Mouse (Mus musculus) intestine, embryonic 14.5 days (tissue): ENCODE results near the gene Csnk1g2. TPM values are rescaled to one million over a fixed set of nuclear protein-coding genes. Genes with fewer than 3 reads are reported as not detected.

Experiments used
- ATAC-seq: fragments of 200-750 bp; cut with Nextera tagmentation; replicated peaks from 2 replicates; pipeline ENCODE4 v1.8.0; 2017; ENCODE audit warnings: low read depth, moderate number of reproducible peaks, moderate TSS enrichment, moderate library complexity; ENCODE audit not compliant: low FRiP score, low TSS enrichment
- DNase-seq: peaks from one replicate; pipeline ENCODE4 v3.0.0-alpha.2; 2018; ENCODE audit warnings: low spot score
- H3K27ac ChIP-seq: fragments of 300-500 bp; sonication (generic); 2 replicates; pipeline ENCODE4 v1.5.1; 2014; ENCODE audit warnings: low read depth, mild to moderate bottlenecking, control low read depth
- H3K27me3 ChIP-seq: fragments of 300-500 bp; sonication (generic); replicated peaks from 2 replicates; pipeline ENCODE4 v1.6.1; 2014; ENCODE audit warnings: low read length, control low read depth; ENCODE audit not compliant: control insufficient read depth, insufficient read depth
- H3K36me3 ChIP-seq: fragments of 300-500 bp; sonication (generic); 2 replicates; pipeline ENCODE4 v1.6.1; 2014; ENCODE audit warnings: low read length, control low read depth; ENCODE audit not compliant: control insufficient read depth, insufficient read depth
- H3K4me1 ChIP-seq: fragments of 300-500 bp; sonication (generic); replicated peaks from 2 replicates; pipeline ENCODE4 v1.6.1; 2014; ENCODE audit warnings: low read length, control low read depth, mixed read lengths; ENCODE audit not compliant: control insufficient read depth, insufficient read depth
- H3K4me2 ChIP-seq: fragments of 300-500 bp; sonication (generic); 2 replicates; pipeline ENCODE4 v1.6.1; 2014; ENCODE audit warnings: low read length
- H3K4me3 ChIP-seq: fragments of 300-500 bp; sonication (generic); 2 replicates; pipeline ENCODE4 v1.5.1; 2014; ENCODE audit warnings: low read depth, low read length, control low read depth, mixed read lengths
- H3K9ac ChIP-seq: fragments of 300-500 bp; sonication (generic); 2 replicates; pipeline ENCODE4 v1.6.1; 2014; ENCODE audit warnings: mild to moderate bottlenecking, low read length
- H3K9me3 ChIP-seq: fragments of 300-500 bp; sonication (generic); 2 replicates; pipeline ENCODE4 v1.6.1; 2016; ENCODE audit warnings: low read length, control low read depth; ENCODE audit not compliant: control insufficient read depth
- WGBS: fragments of 180-500 bp; shearing (Covaris S2); extraction: QIAGEN DNeasy Blood & Tissue Kit; methylation state at CpG from one replicate; pipeline ENCODE4 v1.1.7; 2014; 5-methylcytosine and 5-hydroxymethylcytosine counted together
- polyA plus RNA-seq: library from polyadenylated mRNA; unstranded; fragments of >200 nt; fragmentation: Nextera tagmentation; extraction: Ambion mirVana; gene quantifications from 2 replicates; pipeline ENCODE4 v1.2.1, GENCODE M21; 2014

Csnk1g2 gene
- polyA plus RNA-seq = 66.5 and 116 TPM in 2 replicates

DNA sequence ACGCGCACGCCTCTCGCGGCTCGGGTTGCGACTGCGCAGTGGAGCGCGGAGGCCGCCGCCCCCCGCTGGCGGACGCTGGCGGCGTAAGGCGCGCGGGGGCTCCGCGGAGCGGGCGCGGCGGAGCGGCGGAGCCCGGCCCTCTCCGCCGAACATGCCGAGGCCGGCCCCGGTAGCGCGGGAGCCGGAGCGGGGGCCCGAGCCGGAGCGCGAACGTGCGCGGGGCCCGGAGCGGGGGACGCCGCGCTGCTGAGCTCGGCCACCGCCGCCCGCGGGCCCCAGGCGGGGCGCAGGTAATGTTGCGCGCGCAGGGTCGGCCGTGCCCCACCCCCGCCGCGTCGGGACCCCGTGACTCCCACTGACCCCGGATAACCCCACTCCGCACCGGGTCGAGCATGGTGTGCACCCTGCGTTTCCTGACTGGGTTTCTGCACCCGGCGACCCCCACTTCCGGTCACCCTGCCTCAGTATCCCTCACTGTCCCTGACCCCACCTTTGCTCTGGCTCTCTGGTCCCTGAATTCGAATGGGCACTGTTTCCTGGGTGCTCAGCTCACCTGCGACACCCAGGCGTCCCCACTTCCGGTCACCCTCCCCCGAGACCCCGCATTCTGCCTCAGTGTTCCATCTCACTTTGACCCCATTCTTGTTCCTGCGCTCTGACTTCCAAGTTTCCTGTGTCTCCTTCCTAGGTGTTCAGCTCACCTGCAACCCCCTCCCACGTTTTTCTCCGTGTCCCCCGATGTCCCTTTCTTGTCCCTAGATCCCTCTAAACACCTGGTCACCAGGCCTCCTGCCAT is at the start of gene Csnk1g2:
Gene Csnk1g2, plus strand, starts transcription at position 178 of the 796 bp plus-strand sequence.
- no peaks in the 10 kb centered on the region for H3K27me3 ChIP-seq
- peak within 1 kb of the TSS; percentile 78 for H3K9ac ChIP-seq
- H3K4me1 ChIP-seq = peaks cover 22% of the 10 kb centered on the region
- under 1% methylated on average over 85 of the region's 85 CpGs for WGBS
- H3K36me3 ChIP-seq = no peaks in the 10 kb centered on the region
- DNase-seq (no peak), ATAC-seq (peak; percentile 29)
- no peaks in the 10 kb centered on the region for H3K9me3 ChIP-seq
- H3K27ac ChIP-seq = peak within 1 kb of the TSS; percentile 95
- H3K4me3 ChIP-seq = peak within 1 kb of the TSS; percentile 82
- peak within 1 kb of the TSS; percentile 98 for H3K4me2 ChIP-seq

DNA sequence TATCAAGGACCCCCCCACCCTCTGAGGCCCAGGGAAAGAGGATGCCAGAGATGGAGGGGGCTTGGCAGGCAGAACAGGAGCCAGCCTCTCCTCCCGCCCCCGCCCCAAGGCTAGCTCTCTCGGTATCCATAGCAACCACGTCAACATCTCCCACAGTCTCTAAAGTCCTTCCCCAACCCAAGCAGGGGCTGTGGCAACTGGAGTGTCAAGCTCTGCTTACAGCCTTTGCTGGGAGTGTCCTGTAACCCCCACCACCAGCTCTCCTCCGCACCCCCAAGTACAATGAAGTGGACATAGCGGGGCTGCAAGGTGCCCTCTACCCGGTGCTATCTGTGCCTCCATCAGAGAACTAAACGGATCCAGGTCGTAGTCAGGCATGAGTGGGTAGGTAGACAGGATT is 48.7 kb upstream of the Csnk1g2 start:
- Histone ChIP-seq H3K4me3 (no peak overlapping the region), H3K9ac (peak overlapping the region; percentile 16; the same call in 1 of the 2 replicates), H3K4me1 (peaks cover 53% of the 10 kb centered on the region), H3K9me3 (no peaks in the 10 kb centered on the region), H3K36me3 (no peaks in the 10 kb centered on the region), H3K27ac (no peak overlapping the region), H3K4me2 (no peak overlapping the region), H3K27me3 (no peaks in the 10 kb centered on the region)
- WGBS = 58% methylated on average over 9 of the region's 9 CpGs
- DNase-seq (no peak), ATAC-seq (no peak)

DNA sequence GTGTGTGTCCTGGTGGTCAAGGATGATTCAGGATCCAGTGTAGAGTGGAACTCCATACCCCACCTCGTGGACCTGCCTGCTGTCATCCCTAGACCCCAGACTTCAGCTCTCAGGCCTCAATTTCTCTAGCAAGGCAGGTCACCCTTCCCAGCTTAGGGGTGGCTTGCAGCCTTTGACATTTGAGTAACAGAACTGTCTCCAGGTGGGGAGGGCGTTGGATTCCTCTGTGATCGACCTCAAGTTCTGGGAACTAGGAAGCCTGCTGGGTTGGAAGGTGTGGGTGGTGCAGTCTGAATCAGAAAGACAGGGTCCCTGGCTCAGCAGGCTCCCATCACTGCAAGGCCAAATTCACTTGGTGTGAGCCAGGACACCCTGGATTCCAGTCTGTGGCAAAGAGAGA is 47.7 kb upstream of the Csnk1g2 start:
- Histone ChIP-seq H3K9ac (no peak overlapping the region), H3K4me1 (peaks cover 48% of the 10 kb centered on the region), H3K4me3 (no peak overlapping the region), H3K36me3 (no peaks in the 10 kb centered on the region), H3K27me3 (no peaks in the 10 kb centered on the region), H3K4me2 (no peak overlapping the region), H3K9me3 (no peaks in the 10 kb centered on the region), H3K27ac (no peak overlapping the region)
- WGBS = 68% methylated on average over 3 of the region's 3 CpGs
- no peak for ATAC-seq
- no peak for DNase-seq

GRCm38 (mm10) chr10:80575925-80576324 is 46.7 kb upstream of the Csnk1g2 start:
- Histone ChIP-seq H3K27me3 (no peaks in the 10 kb centered on the region), H3K4me1 (peaks cover 38% of the 10 kb centered on the region), H3K9me3 (no peaks in the 10 kb centered on the region), H3K4me3 (peak overlapping the region; percentile 81), H3K27ac (no peak overlapping the region), H3K9ac (peak overlapping the region; percentile 69), H3K36me3 (no peaks in the 10 kb centered on the region), H3K4me2 (peak overlapping the region; percentile 87)
- DNase-seq (no peak), ATAC-seq (no peak)
- WGBS = 15% methylated on average over 17 of the region's 17 CpGs

- ATAC-seq = no peak
- under 1% methylated on average over 68 of the region's 96 CpGs for WGBS
Measured at GRCm38 (mm10) chr10:80576351-80577194, 46.1 kb upstream of the Csnk1g2 start.

GRCm38 (mm10) chr10:80577195-80578130 is 45.2 kb upstream of the Csnk1g2 start, which contains the start of gene Klf16:
Gene Klf16, minus strand, starts transcription at chr10:80577321.
- WGBS = 1% methylated on average over 87 of the region's 97 CpGs

More at GRCm38 (mm10) chr10:80576351-80577194, 46.1 kb upstream of the Csnk1g2 start:
- Histone ChIP-seq H3K27me3 (no peaks in the 10 kb centered on the region), H3K4me3 (peak overlapping the region; percentile 81), H3K4me2 (peak overlapping the region; percentile 87), H3K4me1 (peaks cover 31% of the 10 kb centered on the region), H3K9me3 (no peaks in the 10 kb centered on the region), H3K27ac (peak overlapping the region; percentile 92), H3K9ac (peak overlapping the region; percentile 69), H3K36me3 (no peaks in the 10 kb centered on the region)
- peak; percentile 86 for DNase-seq

GRCm38 (mm10) chr10:80578131-80578750 is 44.4 kb upstream of the Csnk1g2 start:
- peak overlapping the region; percentile 53 for H3K9ac ChIP-seq
- peak overlapping the region; percentile 81 for H3K4me3 ChIP-seq
- under 1% methylated on average over 29 of the region's 29 CpGs for WGBS
- peak overlapping the region; percentile 87 for H3K4me2 ChIP-seq
- no peaks in the 10 kb centered on the region for H3K27me3 ChIP-seq
- H3K27ac ChIP-seq = peak overlapping the region; percentile 92
- ATAC-seq (peak; percentile 51), DNase-seq (peak; percentile 89)
- H3K9me3 ChIP-seq = no peaks in the 10 kb centered on the region
- H3K4me1 ChIP-seq = peaks cover 26% of the 10 kb centered on the region
- peaks cover 6% of the 10 kb centered on the region for H3K36me3 ChIP-seq

More at GRCm38 (mm10) chr10:80577195-80578130, 45.2 kb upstream of the Csnk1g2 start, which contains the start of gene Klf16:
- Histone ChIP-seq H3K36me3 (0 out of 2 replicates have a peak, but pooled peaks cover 2% of the 10 kb centered on the region), H3K4me3 (peak within 1 kb of the TSS; percentile 81), H3K9ac (peak within 1 kb of the TSS; percentile 69), H3K9me3 (no peaks in the 10 kb centered on the region), H3K27me3 (no peaks in the 10 kb centered on the region), H3K27ac (peak within 1 kb of the TSS; percentile 92), H3K4me2 (peak within 1 kb of the TSS; percentile 87), H3K4me1 (peaks cover 26% of the 10 kb centered on the region)
- ATAC-seq (peak; percentile 82), DNase-seq (peak; percentile 99)
